Mouse (Mus musculus) thymus, adult 2 months (tissue): ENCODE data around the gene Tmem164.

Experiments used
- CTCF ChIP-seq: fragments of 200-500 bp; IDR thresholded peaks from 2 replicates; pipeline ENCODE4 v1.5.1; 2012; ENCODE audit warnings: mild to moderate bottlenecking, control low read depth, low read length, moderate library complexity, borderline replicate concordance; ENCODE audit not compliant: control insufficient read depth, poor library complexity, insufficient read depth; ENCODE audit errors: extremely low read depth
- POLR2A ChIP-seq: fragments of 200-500 bp; IDR thresholded peaks from 2 replicates; pipeline ENCODE4 v1.6.1; 2012; ENCODE audit warnings: mild to moderate bottlenecking, low read length, control low read depth, moderate library complexity; ENCODE audit not compliant: control insufficient read depth, poor library complexity, insufficient read depth; ENCODE audit errors: extremely low read depth

DNA sequence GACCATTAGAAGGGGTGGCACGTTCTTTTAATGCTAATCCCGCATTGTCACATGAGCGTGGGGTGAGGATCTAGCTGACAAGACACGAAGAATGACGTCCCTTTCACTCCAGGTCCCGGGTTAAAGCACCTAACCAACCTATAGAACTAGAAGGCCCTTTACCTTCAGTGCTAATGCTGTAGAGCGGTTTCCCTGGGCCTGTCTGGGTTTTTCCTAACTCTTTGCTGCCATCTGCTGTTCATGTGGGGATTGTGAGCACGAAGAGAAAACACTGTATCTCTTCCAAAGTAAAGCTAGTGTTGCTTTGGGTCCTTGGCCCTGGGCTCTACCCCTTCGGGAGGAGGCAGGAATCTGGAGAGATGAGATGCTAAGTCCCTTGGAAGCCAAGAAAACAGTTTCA is 127.2 kb downstream of the Tmem164 start:
- TF ChIP-seq CTCF (no peak), POLR2A (no peak)
